Comparison of ENCODE assay signal across 12 mouse cellular contexts in genomic region chr9:47615049-47615448, GRCm38 (mm10).
DNase-seq lines count a peak whose midpoint lies in the region; ATAC-seq lines count a peak whose summit lies in the region.
"Had no signal": no experiment of that assay in that cellular context is flagged by ENCODE, and none has a peak within 500 bp of the region (broad histone marks: within the 10 kb centered on the region; RNA-seq: fewer than 3 reads in every experiment).

No protein-coding gene starts in this region.

- H3K9me3 ChIP-seq in hindbrain, embryonic 14.5 days (ENCODE audit: control insufficient read depth, low read length) = no peaks in the 10 kb centered on the region
- no peaks in the 10 kb centered on the region for H3K9me3 ChIP-seq in hindbrain, embryonic 11.5 days (ENCODE audit: control insufficient read depth, low read length)
- no peaks in the 10 kb centered on the region for H3K9me3 ChIP-seq in kidney, embryonic 15.5 days (replicated peaks)

- no peak overlapping the region for H3K4me2 ChIP-seq in hindbrain, embryonic 14.5 days (replicated peaks)
- H3K4me2 ChIP-seq in hindbrain, embryonic 11.5 days (replicated peaks; ENCODE audit: low read depth, low read length) = no peak overlapping the region
- no peak overlapping the region for H3K4me2 ChIP-seq in kidney, embryonic 15.5 days

- no peaks in the 10 kb centered on the region for H3K27me3 ChIP-seq in hindbrain, embryonic 14.5 days (ENCODE audit: control insufficient read depth, insufficient read depth, low read length)
- no peaks in the 10 kb centered on the region for H3K27me3 ChIP-seq in hindbrain, embryonic 11.5 days (ENCODE audit: control insufficient read depth, insufficient read depth, low read length)
- H3K27me3 ChIP-seq in kidney, embryonic 15.5 days = peaks cover 9% of the 10 kb centered on the region

- no peak overlapping the region for H3K27ac ChIP-seq in hindbrain, embryonic 14.5 days
- no peak overlapping the region for H3K27ac ChIP-seq in hindbrain, embryonic 11.5 days (ENCODE audit: low read depth, low read length)
- H3K27ac ChIP-seq in kidney, embryonic 15.5 days = no peak overlapping the region
- H3K27ac ChIP-seq: liver, embryonic 14.5 days had no signal

- ATAC-seq in hindbrain, embryonic 14.5 days (ENCODE audit: low FRiP score) = no peak; the same call in 1 of the 2 replicates
- ATAC-seq in hindbrain, embryonic 11.5 days (ENCODE audit: low FRiP score) = no peak
- no peak for ATAC-seq in kidney, embryonic 15.5 days (replicated peaks; ENCODE audit: low FRiP score)
- ATAC-seq: CD4-positive, CD25-positive, alpha-beta regulatory T cell, adult 4 months; intestine, postnatal 0 days had no signal

- no peak overlapping the region for H3K9ac ChIP-seq in hindbrain, embryonic 14.5 days
- no peak overlapping the region for H3K9ac ChIP-seq in hindbrain, embryonic 11.5 days (ENCODE audit: low read depth, low read length)
- no peak overlapping the region for H3K9ac ChIP-seq in kidney, embryonic 15.5 days
- H3K9ac ChIP-seq: liver, embryonic 14.5 days had no signal

- H3K4me1 ChIP-seq in hindbrain, embryonic 14.5 days (replicated peaks; ENCODE audit: control insufficient read depth, insufficient read depth, low read length) = peaks cover 36% of the 10 kb centered on the region
- no peaks in the 10 kb centered on the region; the same call in 1 of the 2 replicates for H3K4me1 ChIP-seq in hindbrain, embryonic 11.5 days (replicated peaks; ENCODE audit: control insufficient read depth, insufficient read depth, low read length)
- H3K4me1 ChIP-seq in kidney, embryonic 15.5 days = peaks cover 14% of the 10 kb centered on the region; the same call in 1 of the 2 replicates

- peak; percentile 65 for DNase-seq in hindbrain, embryonic 14.5 days (ENCODE audit: low spot score)
- no peak for DNase-seq in hindbrain, embryonic 11.5 days (ENCODE audit: low spot score)
- DNase-seq in retina, postnatal 1 day = peak; percentile 31
- DNase-seq in retina, embryonic 14.5 days (ENCODE audit: low spot score) = no peak
- DNase-seq in cerebellum, adult 8-10 months = peak; percentile 71
- peak; percentile 22 for DNase-seq in heart, postnatal 4 days
- DNase-seq in frontal cortex, postnatal 14 days (ENCODE audit: low spot score in 2 of 2) = no peak
- DNase-seq: right cerebral cortex, postnatal 25 days had no signal

- WGBS in hindbrain, embryonic 14.5 days = 49% methylated on average over 6 of the region's 6 CpGs
- 81% methylated on average over 6 of the region's 6 CpGs for WGBS in hindbrain, embryonic 11.5 days
- WGBS in kidney, embryonic 15.5 days = 77% methylated on average over 6 of the region's 6 CpGs

- H3K4me3 ChIP-seq in hindbrain, embryonic 14.5 days (replicated peaks; ENCODE audit: low read length) = no peak overlapping the region
- no peak overlapping the region for H3K4me3 ChIP-seq in hindbrain, embryonic 11.5 days (ENCODE audit: low read depth, low read length)
- H3K4me3 ChIP-seq in kidney, embryonic 15.5 days (replicated peaks) = no peak overlapping the region

- H3K36me3 ChIP-seq in hindbrain, embryonic 14.5 days (replicated peaks; ENCODE audit: control insufficient read depth, insufficient read depth) = no peaks in the 10 kb centered on the region
- no peaks in the 10 kb centered on the region for H3K36me3 ChIP-seq in hindbrain, embryonic 11.5 days (ENCODE audit: control insufficient read depth, insufficient read depth, low read length)
- H3K36me3 ChIP-seq in kidney, embryonic 15.5 days = no peaks in the 10 kb centered on the region

Comparison
In these comparisons a context has a peak if more than half of its experiments do, and no peak if none do; other contexts are left out.
1. DNase-seq: peak in hindbrain, embryonic 14.5 days (single experiment), retina, postnatal 1 day (single experiment), cerebellum, adult 8-10 months (single experiment) and heart, postnatal 4 days (single experiment); none in hindbrain, embryonic 11.5 days (single experiment), retina, embryonic 14.5 days (single experiment) and frontal cortex, postnatal 14 days (0 of 2).